Mouse (Mus musculus): ENCODE data around the gene Olfr763. TPM values are rescaled to one million over a fixed set of nuclear protein-coding genes. Genes with fewer than 3 reads are reported as not detected.
"Not testable (repeated sequence)": the region's sequence is repeated elsewhere in the genome, so short reads cannot be mapped to it uniquely, and the experiment has no call there.

Olfr763 gene
- total RNA-seq, 2 experiments from 2014 or later = not detected

DNA sequence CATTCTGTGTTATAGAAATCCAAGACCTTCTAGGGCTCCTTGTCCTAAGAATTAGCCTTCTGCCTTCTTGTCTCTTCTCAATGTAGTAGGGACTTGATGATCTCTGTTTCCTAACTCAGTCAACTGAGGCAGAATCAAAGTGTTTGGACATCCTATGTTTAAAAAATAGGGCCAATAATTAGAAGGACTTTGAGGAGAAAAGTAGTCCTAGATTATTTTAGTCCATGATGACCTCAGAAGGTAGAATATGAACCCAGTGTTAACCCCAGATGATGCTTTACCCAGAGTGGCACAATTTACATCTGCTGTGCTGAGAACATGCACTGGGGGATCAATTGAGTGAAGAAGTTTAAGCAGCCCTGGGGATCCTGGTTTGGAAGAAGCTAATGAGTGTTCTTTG, 39.3 kb downstream of the Olfr763 start, which contains the start of gene Olfr765:
Olfr765 (minus strand) TSS at position 101 of the 400 bp plus-strand sequence.
- not testable (repeated sequence) for DNase-seq

Other genes with a start within 250 kb of the Olfr763 start
- gene Mmp19, start 219.9 kb upstream of the Olfr763 start, total RNA-seq (2021) = 1 to 10 TPM; 1.9 to 3.7 TPM
- 10 to 100 TPM; 34.0 to 35.3 TPM for gene Dnajc14, start 206.7 kb upstream of the Olfr763 start, total RNA-seq (2021)
- 1 to 10 TPM; 4.6 to 5.6 TPM for gene Tmem198b, start 206.4 kb upstream of the Olfr763 start, total RNA-seq (2021)
- gene Sarnp, start 193.5 kb upstream of the Olfr763 start, total RNA-seq (2021) = 10 to 100 TPM; 35.6 to 39.7 TPM
- 1 to 10 TPM; 8.1 to 9.7 TPM for gene Ormdl2, start 189.1 kb upstream of the Olfr763 start, total RNA-seq (2021)
- gene Gdf11, start 119.1 kb upstream of the Olfr763 start, total RNA-seq (2021) = 1 to 10 TPM; 2.3 to 2.6 TPM
- 100 to 1,000 TPM; 144 to 158 TPM for gene Cd63, start 109.8 kb upstream of the Olfr763 start, total RNA-seq (2021)
- 1 to 10 TPM; 4.3 to 4.7 TPM for gene Rdh5, start 87.9 kb upstream of the Olfr763 start, total RNA-seq (2021)
- gene Bloc1s1, start 86.8 kb upstream of the Olfr763 start, total RNA-seq (2021) = 100 to 1,000 TPM; 194 to 199 TPM
- gene Itga7, start 77.0 kb upstream of the Olfr763 start, total RNA-seq (2021) = 100 to 1,000 TPM; 144 to 148 TPM
- gene Mettl7b, start 49.8 kb upstream of the Olfr763 start, total RNA-seq (2021) = not detected
- gene Olfr9, start 21.4 kb upstream of the Olfr763 start, total RNA-seq (2021) = not detected
- not detected for gene Olfr764-ps1, start 29.1 kb downstream of the Olfr763 start, total RNA-seq (2021)
- gene Olfr765, start 39.2 kb downstream of the Olfr763 start, total RNA-seq (2021) = not detected
- not detected for gene Olfr766-ps1, start 58.2 kb downstream of the Olfr763 start, total RNA-seq (2021)
- gene Olfr767, start 72.1 kb downstream of the Olfr763 start, total RNA-seq (2021) = not detected
- gene Olfr768, start 88.6 kb downstream of the Olfr763 start, total RNA-seq (2021) = not detected
- not detected for gene Olfr769, start 107.1 kb downstream of the Olfr763 start, total RNA-seq (2021)
- not detected for gene Olfr770, start 128.2 kb downstream of the Olfr763 start, total RNA-seq (2021)
- gene Olfr771, start 154.0 kb downstream of the Olfr763 start, total RNA-seq (2021) = not detected
- gene Olfr772, start 167.1 kb downstream of the Olfr763 start, total RNA-seq (2021) = not detected
- not detected for gene Olfr773, start 176.6 kb downstream of the Olfr763 start, total RNA-seq (2021)
- not detected for gene Olfr774, start 225.4 kb downstream of the Olfr763 start, total RNA-seq (2021)
- not detected for gene Olfr775, start 237.6 kb downstream of the Olfr763 start, total RNA-seq (2021)
- gene Olfr776, start 248.3 kb downstream of the Olfr763 start, total RNA-seq (2021) = not detected

All from heart, adult 18-20 months (tissue).